Mouse (Mus musculus) forebrain, embryonic 12.5 days (tissue): ENCODE data around the gene Rimbp2. TPM values are rescaled to one million over a fixed set of nuclear protein-coding genes. Genes with fewer than 3 reads are reported as not detected.
A peak's percentile ranks its signal among the peaks of the same experiment; 100 is the strongest.

ENCODE experiments used
- ATAC-seq: fragments of 200-750 bp; cut with Nextera tagmentation; 2 replicates; pipeline ENCODE4 v1.8.0; 2017; ENCODE audit warnings: moderate TSS enrichment; ENCODE audit not compliant: low FRiP score
- H3K27ac ChIP-seq: fragments of 300-500 bp; sonication (generic); 2 replicates; pipeline ENCODE4 v1.5.1; 2016; ENCODE audit warnings: mild to moderate bottlenecking
- H3K27me3 ChIP-seq: fragments of 300-500 bp; sonication (generic); 2 replicates; pipeline ENCODE4 v1.6.1; 2016; ENCODE audit warnings: mild to moderate bottlenecking
- H3K36me3 ChIP-seq: fragments of 300-500 bp; sonication (generic); replicated peaks from 2 replicates; pipeline ENCODE4 v1.6.1; 2016; ENCODE audit warnings: mild to moderate bottlenecking
- H3K4me1 ChIP-seq: fragments of 300-500 bp; sonication (generic); 2 replicates; pipeline ENCODE4 v1.6.1; 2016
- H3K4me2 ChIP-seq: fragments of 300-500 bp; sonication (generic); 2 replicates; pipeline ENCODE4 v1.6.1; 2016; ENCODE audit warnings: mild to moderate bottlenecking, moderate library complexity
- H3K4me3 ChIP-seq: fragments of 300-500 bp; sonication (generic); replicated peaks from 2 replicates; pipeline ENCODE4 v1.5.1; 2016; ENCODE audit warnings: mild to moderate bottlenecking
- H3K9ac ChIP-seq: fragments of 300-500 bp; sonication (generic); 2 replicates; pipeline ENCODE4 v1.6.1; 2016; ENCODE audit warnings: mild to moderate bottlenecking
- H3K9me3 ChIP-seq: fragments of 300-500 bp; sonication (generic); 2 replicates; pipeline ENCODE4 v1.6.1; 2016
- WGBS: fragments of 180-500 bp; shearing (Covaris S2); methylation state at CpG from one replicate; pipeline ENCODE4 v1.1.7; 2016; 5-methylcytosine and 5-hydroxymethylcytosine counted together
- polyA plus RNA-seq: library from polyadenylated mRNA; unstranded; fragments of >200 nt; fragmentation: Nextera tagmentation; extraction: Ambion mirVana; gene quantifications from 2 replicates; pipeline ENCODE4 v1.2.1, GENCODE M21; 2016

Gene Rimbp2
- polyA plus RNA-seq, 1 experiment from 2014 or later, result 1.3 TPM

DNA sequence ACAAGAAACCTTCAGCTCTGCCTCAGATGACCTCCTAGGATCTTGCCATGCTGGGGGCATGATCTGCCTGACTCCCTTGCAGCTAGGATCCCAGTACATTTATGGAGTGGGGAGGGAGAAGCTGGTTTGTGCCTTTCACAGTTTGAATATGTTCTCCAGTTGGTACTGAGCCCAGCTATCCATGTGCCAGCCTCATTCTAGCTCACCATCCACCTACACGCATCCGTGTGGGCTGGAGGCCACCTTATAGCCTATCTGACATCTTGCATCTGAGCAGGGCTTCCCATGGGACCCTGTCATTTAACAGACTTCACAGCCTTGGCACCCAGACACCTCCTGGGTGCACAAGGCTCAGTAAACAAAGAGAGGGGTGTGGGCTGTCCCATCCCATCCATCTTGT is 148.2 kb downstream of the Rimbp2 start:
- Histone ChIP-seq H3K4me1 (peaks cover 6% of the 10 kb centered on the region), H3K27me3 (no peaks in the 10 kb centered on the region), H3K4me2 (no peak overlapping the region), H3K9ac (no peak overlapping the region), H3K36me3 (no peaks in the 10 kb centered on the region), H3K4me3 (no peak overlapping the region), H3K27ac (no peak overlapping the region), H3K9me3 (no peaks in the 10 kb centered on the region)
- no peak for ATAC-seq
- WGBS, result 97% methylated on average over 2 of the region's 2 CpGs

DNA sequence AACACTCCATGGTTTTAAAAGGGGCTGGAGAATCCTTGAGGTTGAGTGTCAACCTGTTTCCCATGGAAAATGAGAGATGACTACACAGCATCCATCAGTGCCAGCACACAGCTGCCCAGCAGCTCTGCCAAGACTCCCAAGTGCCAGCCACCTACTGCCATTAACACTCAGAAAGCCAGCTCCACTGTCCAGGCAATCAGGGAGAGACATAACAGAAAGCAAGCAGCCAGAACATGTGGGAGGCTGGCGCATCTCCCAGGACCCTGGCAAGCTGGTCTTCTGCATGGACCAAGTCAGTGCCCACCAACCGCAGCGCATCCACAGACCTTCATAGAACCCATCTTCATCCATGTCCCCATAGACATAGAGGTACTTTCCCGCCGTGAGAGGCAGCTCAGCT is 152.7 kb downstream of the Rimbp2 start:
- 94% methylated on average over 5 of the region's 5 CpGs for WGBS
- Histone ChIP-seq H3K9me3 (peaks cover 4% of the 10 kb centered on the region; the same call in 1 of the 2 replicates), H3K9ac (no peak overlapping the region), H3K27me3 (no peaks in the 10 kb centered on the region), H3K36me3 (no peaks in the 10 kb centered on the region), H3K4me1 (no peaks in the 10 kb centered on the region), H3K4me2 (no peak overlapping the region), H3K27ac (no peak overlapping the region), H3K4me3 (no peak overlapping the region)
- no peak for ATAC-seq

DNA sequence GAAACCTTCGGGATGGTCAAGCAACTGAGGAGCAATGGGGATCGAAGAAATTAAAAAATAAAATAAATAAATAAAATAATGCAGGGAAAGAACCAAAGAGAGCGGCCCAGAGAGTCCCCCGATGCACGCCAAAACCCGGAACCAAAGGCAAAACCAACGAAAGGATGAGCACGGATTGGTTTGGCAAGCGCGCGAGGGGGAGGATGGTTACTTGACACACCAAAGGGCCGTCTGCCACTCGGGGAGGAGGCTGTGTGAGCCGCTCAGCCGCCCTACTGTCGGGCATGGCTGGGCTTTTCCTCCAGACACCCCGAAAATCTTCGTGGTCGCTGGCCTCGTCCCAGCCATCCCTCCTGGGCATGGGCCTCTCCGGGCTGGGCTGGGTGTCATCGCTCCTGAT is 171.7 kb downstream of the Rimbp2 start:
- 76% methylated on average over 22 of the region's 22 CpGs for WGBS
- peaks cover 9% of the 10 kb centered on the region; the same call in 1 of the 2 replicates for H3K4me1 ChIP-seq
- H3K4me3 ChIP-seq, result no peak overlapping the region
- no peak overlapping the region for H3K4me2 ChIP-seq
- H3K36me3 ChIP-seq, result no peaks in the 10 kb centered on the region
- H3K9me3 ChIP-seq, result no peaks in the 10 kb centered on the region
- no peaks in the 10 kb centered on the region; the same call in 1 of the 2 replicates for H3K27me3 ChIP-seq
- no peak overlapping the region for H3K27ac ChIP-seq
- H3K9ac ChIP-seq, result no peak overlapping the region
- no peak for ATAC-seq

DNA sequence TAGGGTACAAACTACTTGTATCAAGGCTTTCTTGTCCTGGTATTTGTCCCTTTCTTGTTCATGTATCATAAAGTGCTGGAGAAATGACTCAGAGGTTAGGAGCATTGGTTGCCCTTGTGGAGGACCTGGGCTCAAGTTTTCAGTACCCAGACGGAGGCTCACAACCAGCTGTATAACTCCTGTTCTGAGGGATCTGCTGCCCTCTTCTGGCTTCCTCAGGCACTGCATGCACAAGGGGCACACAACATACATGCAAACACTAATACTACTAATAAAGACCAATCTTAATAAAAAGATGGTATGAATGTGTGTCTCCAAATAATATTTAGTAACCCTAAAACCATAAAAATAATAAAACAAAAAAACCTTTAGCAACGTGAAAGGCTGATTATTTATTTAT is 176.9 kb downstream of the Rimbp2 start:
- 72% methylated on average over 2 of the region's 2 CpGs for WGBS
- Histone ChIP-seq H3K4me1 (no peaks in the 10 kb centered on the region), H3K9me3 (no peaks in the 10 kb centered on the region), H3K36me3 (no peaks in the 10 kb centered on the region), H3K27ac (no peak overlapping the region), H3K4me3 (no peak overlapping the region), H3K9ac (no peak overlapping the region), H3K27me3 (no peaks in the 10 kb centered on the region), H3K4me2 (no peak overlapping the region)
- no peak for ATAC-seq

DNA sequence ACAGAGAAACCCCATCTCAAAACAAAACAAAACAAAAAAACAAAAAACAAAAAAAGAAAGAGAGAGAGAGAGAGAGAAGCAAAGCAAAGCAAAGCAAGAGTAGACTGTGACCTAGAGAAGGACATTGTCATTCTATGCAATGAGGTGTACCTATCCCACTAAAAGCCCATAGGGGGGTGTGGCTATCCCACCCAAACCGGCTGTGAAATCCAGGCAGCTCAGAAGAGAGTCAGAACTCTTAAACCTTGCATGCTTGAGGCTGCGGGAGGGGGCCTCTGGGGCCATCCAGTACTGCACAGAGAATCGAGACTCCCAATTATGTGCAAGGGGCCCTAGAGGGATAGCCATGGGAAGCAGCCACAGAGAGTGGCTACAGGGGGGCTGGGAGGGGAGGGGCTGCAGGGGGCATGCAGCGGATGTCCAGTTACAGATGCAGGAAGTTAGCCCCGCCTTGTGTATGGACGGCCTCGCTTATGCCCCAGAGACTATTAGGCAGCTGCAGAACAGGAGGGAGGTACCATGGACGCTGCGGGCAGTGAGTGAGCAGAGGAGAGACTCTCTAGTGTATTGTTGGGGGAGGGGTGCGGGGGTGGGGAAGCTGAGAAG is 184.2 kb downstream of the Rimbp2 start:
- Histone ChIP-seq H3K9me3 (no peaks in the 10 kb centered on the region), H3K9ac (0 out of 2 replicates have a peak overlapping the region, but pooled peaks have one; percentile 8), H3K27ac (no peak overlapping the region), H3K27me3 (no peaks in the 10 kb centered on the region), H3K4me1 (peaks cover 9% of the 10 kb centered on the region), H3K36me3 (no peaks in the 10 kb centered on the region), H3K4me2 (peak overlapping the region; percentile 37), H3K4me3 (no peak overlapping the region)
- peak; percentile 79 for ATAC-seq
- WGBS, result 6% methylated on average over 10 of the region's 10 CpGs

DNA sequence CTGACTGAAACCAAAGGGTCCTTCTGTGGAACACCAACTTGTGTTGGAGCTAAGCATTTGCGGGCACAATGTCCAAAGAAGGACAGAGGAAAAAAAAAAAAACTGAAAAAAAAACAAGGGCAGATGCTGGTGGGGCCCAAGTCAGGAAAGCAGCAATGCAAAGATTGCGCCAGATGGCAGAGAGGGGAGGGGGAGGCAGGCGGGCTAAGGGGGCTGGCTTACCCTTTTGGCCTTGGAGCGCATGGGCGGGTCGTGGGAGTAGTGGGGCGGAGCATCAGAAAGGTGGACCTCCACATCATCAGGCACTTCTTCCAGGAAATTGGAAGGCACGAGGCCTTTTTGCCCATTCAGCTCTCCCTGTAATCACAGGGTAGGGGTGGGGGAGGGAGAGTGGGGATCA is 192.2 kb downstream of the Rimbp2 start:
- Histone ChIP-seq H3K9ac (no peak overlapping the region), H3K4me3 (no peak overlapping the region), H3K4me1 (peaks cover 8% of the 10 kb centered on the region; the same call in 1 of the 2 replicates), H3K27ac (no peak overlapping the region), H3K27me3 (no peaks in the 10 kb centered on the region), H3K36me3 (no peaks in the 10 kb centered on the region), H3K9me3 (0 out of 2 replicates have a peak, but pooled peaks cover 5% of the 10 kb centered on the region), H3K4me2 (no peak overlapping the region)
- WGBS, result 58% methylated on average over 8 of the region's 8 CpGs
- ATAC-seq, result no peak

DNA sequence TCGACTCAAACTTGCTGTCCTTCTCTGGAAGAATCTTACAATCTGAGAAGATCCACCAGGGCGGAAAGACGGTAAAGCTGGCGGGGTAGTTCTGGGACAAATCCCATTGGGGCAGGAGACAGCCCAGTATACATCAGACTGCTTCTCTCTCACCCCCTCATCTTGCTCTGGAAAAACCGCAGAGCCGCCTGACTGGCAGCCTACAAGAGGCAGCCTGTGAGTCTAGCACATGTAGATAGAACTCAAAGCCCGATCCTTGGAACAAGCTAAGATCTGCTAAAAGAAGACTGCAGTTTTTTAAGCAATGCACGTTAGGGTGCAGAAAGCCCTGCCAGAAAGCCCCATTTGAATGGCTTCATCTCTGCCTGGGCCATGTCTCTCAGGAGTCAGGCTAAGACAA is 207.0 kb downstream of the Rimbp2 start:
- no peaks in the 10 kb centered on the region for H3K36me3 ChIP-seq
- H3K27me3 ChIP-seq, result no peaks in the 10 kb centered on the region
- no peak overlapping the region for H3K9ac ChIP-seq
- H3K4me3 ChIP-seq, result no peak overlapping the region
- no peak overlapping the region for H3K4me2 ChIP-seq
- peaks cover 6% of the 10 kb centered on the region; the same call in 1 of the 2 replicates for H3K4me1 ChIP-seq
- 88% methylated on average over 8 of the region's 8 CpGs for WGBS
- H3K9me3 ChIP-seq, result no peaks in the 10 kb centered on the region
- no peak overlapping the region for H3K27ac ChIP-seq
- ATAC-seq, result no peak

DNA sequence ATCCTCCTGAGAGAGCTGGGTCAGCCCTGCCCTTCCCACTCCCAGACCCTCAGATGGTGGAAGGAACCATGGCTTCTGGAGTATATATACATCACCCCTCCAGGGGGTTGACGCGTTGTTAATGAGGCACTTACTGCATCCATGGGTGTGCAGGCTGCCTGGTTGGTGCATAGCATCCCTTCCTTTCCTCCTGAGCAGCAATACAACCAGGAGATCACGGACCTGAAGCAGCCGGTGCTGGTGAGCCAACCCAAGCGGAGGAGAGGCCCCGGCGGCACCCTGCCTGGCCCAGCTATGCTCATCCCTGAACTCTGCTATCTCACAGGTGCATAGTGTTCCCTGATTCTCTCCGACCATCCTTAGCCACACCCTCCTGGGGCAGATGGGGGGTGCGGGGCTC is 208.1 kb downstream of the Rimbp2 start:
- H3K27ac ChIP-seq, result no peak overlapping the region
- H3K27me3 ChIP-seq, result peaks cover 4% of the 10 kb centered on the region; the same call in 1 of the 2 replicates
- no peak overlapping the region for H3K4me2 ChIP-seq
- no peaks in the 10 kb centered on the region for H3K36me3 ChIP-seq
- H3K4me3 ChIP-seq, result no peak overlapping the region
- H3K9me3 ChIP-seq, result no peaks in the 10 kb centered on the region
- ATAC-seq, result no peak
- H3K4me1 ChIP-seq, result peaks cover 6% of the 10 kb centered on the region; the same call in 1 of the 2 replicates
- WGBS, result 90% methylated on average over 9 of the region's 9 CpGs
- no peak overlapping the region for H3K9ac ChIP-seq

DNA sequence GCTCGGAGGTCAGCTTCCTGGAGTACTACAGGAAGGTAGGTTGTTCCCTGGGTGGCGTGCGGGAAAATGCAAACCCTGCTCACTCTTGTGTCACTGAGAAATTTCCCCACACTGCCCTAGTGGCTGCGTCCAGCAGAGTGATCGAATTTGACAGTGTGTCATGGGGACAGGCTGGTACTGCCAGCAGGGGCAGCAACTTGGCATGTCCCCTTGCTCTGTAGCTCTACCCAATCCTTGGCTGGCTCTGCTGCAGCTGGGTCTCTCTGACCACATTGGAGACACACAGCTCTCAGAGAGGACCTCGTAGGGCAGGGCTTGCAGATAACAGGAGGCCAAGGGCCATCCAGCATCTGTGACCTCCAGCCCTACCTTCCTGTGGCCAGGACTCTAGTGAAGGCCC is 208.9 kb downstream of the Rimbp2 start:
- Histone ChIP-seq H3K4me3 (no peak overlapping the region), H3K27me3 (peaks cover 10% of the 10 kb centered on the region; the same call in 1 of the 2 replicates), H3K27ac (no peak overlapping the region), H3K4me2 (no peak overlapping the region), H3K4me1 (peaks cover 13% of the 10 kb centered on the region), H3K36me3 (no peaks in the 10 kb centered on the region), H3K9ac (no peak overlapping the region), H3K9me3 (no peaks in the 10 kb centered on the region)
- ATAC-seq, result no peak
- 89% methylated on average over 6 of the region's 6 CpGs for WGBS

DNA sequence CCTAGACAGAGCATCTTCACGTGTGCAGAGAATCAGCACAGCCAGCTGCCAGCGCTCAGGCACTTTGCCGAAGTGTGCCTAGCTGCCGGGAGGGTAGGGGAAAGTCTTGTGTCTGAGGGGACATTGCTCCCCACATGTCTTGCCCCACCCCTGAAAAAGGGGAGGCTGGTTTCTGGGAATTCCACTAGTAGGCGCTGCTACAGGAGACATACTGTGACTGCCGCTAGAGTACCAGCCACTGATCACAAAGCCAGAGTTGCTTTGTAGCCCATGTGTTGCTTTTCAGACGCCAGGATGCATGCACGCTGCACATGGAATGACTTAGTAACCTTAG is 213.5 kb downstream of the Rimbp2 start:
- 0 out of 2 replicates have a peak overlapping the region, but pooled peaks have one; percentile 8 for H3K4me3 ChIP-seq
- peak overlapping the region; percentile 41 for H3K4me2 ChIP-seq

DNA sequence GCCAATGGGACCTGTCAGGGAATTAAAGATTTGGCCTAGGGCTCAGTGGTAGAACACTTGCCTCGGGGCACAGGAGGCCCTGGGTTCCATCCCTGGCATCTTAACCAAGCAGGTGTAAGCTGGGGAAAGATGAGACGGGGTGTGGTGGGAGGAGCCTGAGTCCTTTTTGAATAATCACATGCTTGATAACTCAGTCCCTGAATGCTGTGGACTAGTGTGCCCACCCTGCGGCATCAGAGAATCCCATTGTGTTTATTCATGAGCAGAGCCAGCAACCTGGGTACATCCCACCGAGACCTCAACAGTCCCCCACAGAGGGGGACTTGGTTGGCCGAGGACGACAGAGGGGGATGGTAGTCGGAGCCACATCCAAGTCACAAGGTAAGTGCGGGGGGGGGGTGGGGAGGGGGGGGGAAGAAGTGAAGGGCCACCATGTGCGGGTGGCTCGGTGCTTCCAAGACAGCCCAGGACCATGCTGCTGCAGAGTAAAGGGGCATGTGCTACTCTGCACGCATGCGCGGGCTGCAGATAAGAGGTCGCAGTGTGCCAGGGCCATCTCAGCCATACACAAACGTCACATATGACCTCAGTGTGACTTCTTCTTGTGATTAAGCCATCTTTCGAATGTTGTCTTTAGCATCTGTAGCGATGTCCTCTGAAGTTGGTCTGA is 214.0 kb downstream of the Rimbp2 start:
- WGBS, result 16% methylated on average over 16 of the region's 17 CpGs
- peaks cover 12% of the 10 kb centered on the region for H3K4me1 ChIP-seq
- peak; percentile 68; the same call in 1 of the 2 replicates for ATAC-seq
- no peak overlapping the region for H3K27ac ChIP-seq
- 0 out of 2 replicates have a peak overlapping the region, but pooled peaks have one; percentile 8 for H3K4me3 ChIP-seq
- no peaks in the 10 kb centered on the region for H3K9me3 ChIP-seq
- H3K9ac ChIP-seq, result no peak overlapping the region
- peaks cover 17% of the 10 kb centered on the region; the same call in 1 of the 2 replicates for H3K27me3 ChIP-seq
- H3K4me2 ChIP-seq, result peak overlapping the region; percentile 41
- no peaks in the 10 kb centered on the region for H3K36me3 ChIP-seq

More for the DNA sequence above, 213.5 kb downstream of the Rimbp2 start:
- Histone ChIP-seq H3K9ac (no peak overlapping the region), H3K9me3 (no peaks in the 10 kb centered on the region), H3K4me1 (peaks cover 12% of the 10 kb centered on the region), H3K27ac (no peak overlapping the region), H3K36me3 (no peaks in the 10 kb centered on the region), H3K27me3 (peaks cover 16% of the 10 kb centered on the region; the same call in 1 of the 2 replicates)
- no peak for ATAC-seq
- 22% methylated on average over 8 of the region's 8 CpGs for WGBS

DNA sequence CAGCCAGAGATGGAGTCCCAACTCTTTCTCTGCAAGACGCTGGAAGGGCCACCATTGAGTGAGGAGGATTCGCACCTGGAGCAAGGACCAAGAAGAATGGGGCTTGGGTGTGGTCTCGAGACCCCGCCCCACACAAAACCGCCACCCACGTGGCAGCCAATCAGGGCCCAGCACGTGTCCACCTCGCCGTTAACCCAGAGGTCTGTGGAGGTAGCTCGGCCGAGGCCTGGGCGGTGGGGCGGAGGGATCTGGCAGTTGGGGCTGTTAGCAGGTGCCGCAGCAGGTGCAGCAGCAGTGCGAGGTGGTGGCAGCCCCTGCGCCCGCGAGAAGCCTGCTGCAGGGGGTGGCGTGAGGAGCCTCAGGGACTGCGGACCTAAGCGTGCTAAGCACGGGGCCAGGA is 217.4 kb downstream of the Rimbp2 start:
- 85% methylated on average over 22 of the region's 22 CpGs for WGBS
- H3K4me3 ChIP-seq, result no peak overlapping the region
- peaks cover 22% of the 10 kb centered on the region; the same call in 1 of the 2 replicates for H3K27me3 ChIP-seq
- no peak overlapping the region for H3K4me2 ChIP-seq
- H3K9ac ChIP-seq, result no peak overlapping the region
- H3K27ac ChIP-seq, result no peak overlapping the region
- no peaks in the 10 kb centered on the region for H3K9me3 ChIP-seq
- no peak for ATAC-seq
- peaks cover 12% of the 10 kb centered on the region for H3K4me1 ChIP-seq
- no peaks in the 10 kb centered on the region for H3K36me3 ChIP-seq
